Comparison of ENCODE assay signal across 8 mouse cellular contexts in genomic region chr6:143373686-143374273, GRCm38 (mm10).
A peak's percentile ranks its signal among the peaks of the same experiment; 100 is the strongest.
DNase-seq lines count a peak whose midpoint lies in the region; ATAC-seq and TF ChIP-seq lines count a peak whose summit lies in the region.

No protein-coding gene starts in this region.

- no peaks in the 10 kb centered on the region for H3K27me3 ChIP-seq in intestine, postnatal 0 days (replicated peaks; ENCODE audit: control insufficient read depth, insufficient read depth, low read length)
- H3K27me3 ChIP-seq in limb, embryonic 12.5 days = no peaks in the 10 kb centered on the region; the same call in 1 of the 2 replicates
- no peaks in the 10 kb centered on the region for H3K27me3 ChIP-seq in testis, adult 2 months (ENCODE audit: control insufficient read depth, insufficient read depth, low read length)

- H3K4me3 ChIP-seq in intestine, postnatal 0 days (ENCODE audit: low read depth, low read length) = no peak overlapping the region
- H3K4me3 ChIP-seq in limb, embryonic 12.5 days (replicated peaks) = no peak overlapping the region
- H3K4me3 ChIP-seq in testis, adult 2 months (ENCODE audit: control insufficient read depth, low read depth, low read length) = no peak overlapping the region

- H3K27ac ChIP-seq in intestine, postnatal 0 days (ENCODE audit: low read depth, low read length) = no peak overlapping the region
- no peak overlapping the region for H3K27ac ChIP-seq in limb, embryonic 12.5 days
- no peak overlapping the region for H3K27ac ChIP-seq in testis, adult 2 months (ENCODE audit: control insufficient read depth, insufficient read depth, low read depth, low read length)

- TF ChIP-seq POLR2A in testis, adult 2 months (IDR thresholded peaks at IDR 0.05; ENCODE audit: control insufficient read depth, low read depth, low read length) = no peak

- no peaks in the 10 kb centered on the region for H3K4me1 ChIP-seq in intestine, postnatal 0 days (replicated peaks; ENCODE audit: control insufficient read depth, insufficient read depth, low read length)
- H3K4me1 ChIP-seq in limb, embryonic 12.5 days (replicated peaks) = 0 out of 2 replicates have a peak, but pooled peaks cover 3% of the 10 kb centered on the region
- peaks cover 8% of the 10 kb centered on the region for H3K4me1 ChIP-seq in testis, adult 2 months (ENCODE audit: control insufficient read depth, insufficient read depth, low read length)

- DNase-seq in 3T3-L1 (ENCODE audit: low read depth, low spot score) = peak; percentile 54
- DNase-seq in T-cell, adult 2 months (ENCODE audit: low spot score) = peak; percentile 19
- DNase-seq in cerebellum, postnatal 14 days = peak; percentile 84 to 85
- DNase-seq in frontal cortex, postnatal 25 days (ENCODE audit: low spot score in 2 of 2) = peak; percentile 19 to 28

- TF ChIP-seq CTCF in intestine, postnatal 0 days (IDR thresholded peaks at IDR 0.05; ENCODE audit: low read depth) = peak; percentile 92
- TF ChIP-seq CTCF in testis, adult 2 months (IDR thresholded peaks at IDR 0.05; ENCODE audit: control insufficient read depth, insufficient read depth, insufficient replicate concordance, low read depth, low read length) = peak; percentile 95

- no peaks in the 10 kb centered on the region for H3K36me3 ChIP-seq in intestine, postnatal 0 days (ENCODE audit: control insufficient read depth, insufficient read depth)
- no peaks in the 10 kb centered on the region for H3K36me3 ChIP-seq in limb, embryonic 12.5 days
- H3K36me3 ChIP-seq in testis, adult 2 months (ENCODE audit: control insufficient read depth, insufficient read depth, low read length) = no peaks in the 10 kb centered on the region

- no peak overlapping the region for H3K9ac ChIP-seq in intestine, postnatal 0 days (ENCODE audit: low read depth, low read length)
- H3K9ac ChIP-seq in limb, embryonic 12.5 days (replicated peaks) = no peak overlapping the region

- ATAC-seq in intestine, postnatal 0 days = 0 out of 2 replicates have a peak, but pooled peaks have one; percentile 56
- ATAC-seq in limb, embryonic 12.5 days (ENCODE audit: insufficient number of reproducible peaks, insufficient read depth, low FRiP score, low TSS enrichment, low read depth) = peak; percentile 47; the same call in 1 of the 2 replicates
- peak; percentile 61; the same call in 1 of the 2 replicates for ATAC-seq in monocyte, adult 5-6 weeks (replicated peaks; ENCODE audit: insufficient number of reproducible peaks, low FRiP score, low TSS enrichment, poor library complexity, severe bottlenecking)

- no peaks in the 10 kb centered on the region for H3K9me3 ChIP-seq in intestine, postnatal 0 days (ENCODE audit: control insufficient read depth)
- H3K9me3 ChIP-seq in limb, embryonic 12.5 days = no peaks in the 10 kb centered on the region

- 57% methylated on average over 15 of the region's 15 CpGs for WGBS in intestine, postnatal 0 days
- WGBS in limb, embryonic 12.5 days = 50% methylated on average over 15 of the region's 15 CpGs

- H3K4me2 ChIP-seq in intestine, postnatal 0 days (replicated peaks; ENCODE audit: low read depth) = no peak overlapping the region
- no peak overlapping the region for H3K4me2 ChIP-seq in limb, embryonic 12.5 days

Comparison
In these comparisons a context has a peak if more than half of its experiments do, and no peak if none do; other contexts are left out.
1. DNase-seq: peak in every context shown above with its lines; median percentile 84 in cerebellum, postnatal 14 days; 54 in 3T3-L1; 24 in frontal cortex, postnatal 25 days; 19 in T-cell, adult 2 months.